Mouse (Mus musculus) midbrain, postnatal 0 days (tissue): ENCODE measurements around the gene Ipmk. TPM values are rescaled to one million over a fixed set of nuclear protein-coding genes. Genes with fewer than 3 reads are reported as not detected.
"Not testable (repeated sequence)": the region's sequence is repeated elsewhere in the genome, so short reads cannot be mapped to it uniquely, and the experiment has no call there.

Experiments used
- ATAC-seq: fragments of 200-750 bp; cut with Nextera tagmentation; 2 replicates; pipeline ENCODE4 v1.8.0; 2017; ENCODE audit warnings: moderate number of reproducible peaks, mild to moderate bottlenecking, moderate TSS enrichment, moderate library complexity; ENCODE audit not compliant: low FRiP score
- DNase-seq: peaks from one replicate; pipeline ENCODE4 v3.0.0-alpha.2; 2015; ENCODE audit warnings: low spot score
- H3K27ac ChIP-seq: fragments of 300-500 bp; sonication (generic); 2 replicates; pipeline ENCODE4 v1.5.1; 2014; ENCODE audit warnings: low read depth, mild to moderate bottlenecking, low read length, mixed read lengths
- H3K27me3 ChIP-seq: fragments of 300-500 bp; sonication (generic); 2 replicates; pipeline ENCODE4 v1.6.1; 2014; ENCODE audit warnings: low read length, control low read depth, mixed read lengths; ENCODE audit not compliant: insufficient read depth
- H3K36me3 ChIP-seq: fragments of 300-500 bp; sonication (generic); 2 replicates; pipeline ENCODE4 v1.6.1; 2014; ENCODE audit warnings: low read length, control low read depth, mixed read lengths; ENCODE audit not compliant: insufficient read depth
- H3K4me1 ChIP-seq: fragments of 300-500 bp; sonication (generic); 2 replicates; pipeline ENCODE4 v1.6.1; 2014; ENCODE audit warnings: mild to moderate bottlenecking, control low read depth, antibody characterized with exemption, low read length, mixed read lengths; ENCODE audit not compliant: insufficient read depth
- H3K4me2 ChIP-seq: fragments of 300-500 bp; sonication (generic); 2 replicates; pipeline ENCODE4 v1.6.1; 2014; ENCODE audit warnings: low read depth, mild to moderate bottlenecking, low read length, mixed read lengths; ENCODE audit not compliant: poor library complexity, severe bottlenecking
- H3K4me3 ChIP-seq: fragments of 300-500 bp; sonication (generic); 2 replicates; pipeline ENCODE4 v1.5.1; 2014; ENCODE audit warnings: low read depth, mild to moderate bottlenecking, low read length, moderate library complexity
- H3K9ac ChIP-seq: fragments of 300-500 bp; sonication (generic); replicated peaks from 2 replicates; pipeline ENCODE4 v1.6.1; 2014; ENCODE audit warnings: mild to moderate bottlenecking, low read length, moderate library complexity, mixed read lengths; ENCODE audit not compliant: poor library complexity, severe bottlenecking
- H3K9me3 ChIP-seq: fragments of 300-500 bp; sonication (generic); 2 replicates; pipeline ENCODE4 v1.6.1; 2016; ENCODE audit warnings: low read length, control low read depth
- CTCF ChIP-seq: IDR thresholded peaks from 2 replicates; pipeline ENCODE4 v1.5.1; 2016; ENCODE audit warnings: antibody characterized with exemption, mild to moderate bottlenecking
- WGBS: fragments of 180-500 bp; shearing (Covaris S2); extraction: QIAGEN DNeasy Blood & Tissue Kit; methylation state at CpG from one replicate; pipeline ENCODE4 v1.1.7; 2014; 5-methylcytosine and 5-hydroxymethylcytosine counted together
- polyA plus RNA-seq: library from polyadenylated mRNA; unstranded; fragments of >200 nt; fragmentation: Nextera tagmentation; extraction: Ambion mirVana; gene quantifications from 2 replicates; pipeline ENCODE4 v1.2.1, GENCODE M21; 2015
- total RNA-seq: library from RNA; depleted of rRNA; stranded (reverse); fragments of >200 nt; gene quantifications from 2 replicates; pipeline ENCODE4 v1.2.3, GENCODE M21; 2014

Gene Ipmk
- total and polyA plus RNA-seq, 2 experiments from 2014 or later, result 14.6 to 21.7 TPM

- TF ChIP-seq CTCF, result no peak
- no peaks in the 10 kb centered on the region for H3K9me3 ChIP-seq
- ATAC-seq (no peak), DNase-seq (no peak)
- no peak overlapping the region for H3K27ac ChIP-seq
- H3K27me3 ChIP-seq, result no peaks in the 10 kb centered on the region
- no peaks in the 10 kb centered on the region for H3K4me1 ChIP-seq
- H3K4me3 ChIP-seq, result no peak overlapping the region
- H3K9ac ChIP-seq, result no peak overlapping the region
- H3K36me3 ChIP-seq, result peaks cover 29% of the 10 kb centered on the region
- H3K4me2 ChIP-seq, result no peak overlapping the region
- WGBS, result 96% methylated on average over 7 of the region's 7 CpGs
Observed at GRCm38 (mm10) chr10:71380406-71380805, 32.8 kb downstream of the Ipmk start.

- Histone ChIP-seq H3K4me2 (no peak overlapping the region), H3K27me3 (no peaks in the 10 kb centered on the region), H3K9me3 (no peaks in the 10 kb centered on the region), H3K9ac (no peak overlapping the region), H3K36me3 (peaks cover 27% of the 10 kb centered on the region), H3K27ac (no peak overlapping the region), H3K4me3 (no peak overlapping the region), H3K4me1 (no peaks in the 10 kb centered on the region)
- DNase-seq (no peak), ATAC-seq (no peak)
- TF ChIP-seq CTCF, result no peak
- 93% methylated on average over 29 of the region's 29 CpGs for WGBS
Observed at GRCm38 (mm10) chr10:71381471-71382033, 34.0 kb downstream of the Ipmk start.

- no peaks in the 10 kb centered on the region for H3K9me3 ChIP-seq
- WGBS, result 81% methylated on average over 7 of the region's 7 CpGs
- no peak overlapping the region for H3K9ac ChIP-seq
- H3K27ac ChIP-seq, result no peak overlapping the region
- H3K36me3 ChIP-seq, result peaks cover 23% of the 10 kb centered on the region
- ATAC-seq (no peak), DNase-seq (no peak)
- TF ChIP-seq CTCF, result no peak
- H3K27me3 ChIP-seq, result no peaks in the 10 kb centered on the region
- H3K4me1 ChIP-seq, result no peaks in the 10 kb centered on the region
- H3K4me3 ChIP-seq, result no peak overlapping the region
- H3K4me2 ChIP-seq, result no peak overlapping the region
Observed at GRCm38 (mm10) chr10:71382109-71382508, 34.5 kb downstream of the Ipmk start.

- H3K9ac ChIP-seq, result no peak overlapping the region
- no peak overlapping the region for H3K4me2 ChIP-seq
- no peaks in the 10 kb centered on the region for H3K9me3 ChIP-seq
- peaks cover 20% of the 10 kb centered on the region for H3K36me3 ChIP-seq
- no peak overlapping the region for H3K27ac ChIP-seq
- DNase-seq, result no peak
- WGBS, result 87% methylated on average over 8 of the region's 8 CpGs
- no peaks in the 10 kb centered on the region for H3K4me1 ChIP-seq
- no peak overlapping the region for H3K4me3 ChIP-seq
- ATAC-seq, result no peak
- no peak for TF ChIP-seq CTCF
- no peaks in the 10 kb centered on the region for H3K27me3 ChIP-seq
Observed at GRCm38 (mm10) chr10:71382858-71383551, 35.4 kb downstream of the Ipmk start.

GRCm38 (mm10) chr10:71383552-71383924 lies 36.0 kb downstream of the Ipmk start:
- peaks cover 20% of the 10 kb centered on the region for H3K36me3 ChIP-seq
- not testable (repeated sequence) for H3K4me2 ChIP-seq, H3K9me3 ChIP-seq, H3K4me3 ChIP-seq, H3K27ac ChIP-seq, ATAC-seq, H3K4me1 ChIP-seq, H3K27me3 ChIP-seq, DNase-seq, H3K9ac ChIP-seq
- WGBS, result 83% methylated on average over 6 of the region's 6 CpGs

- no peak overlapping the region for H3K4me3 ChIP-seq
- no peaks in the 10 kb centered on the region for H3K27me3 ChIP-seq
- H3K36me3 ChIP-seq, result peaks cover 12% of the 10 kb centered on the region
- DNase-seq (no peak), ATAC-seq (no peak)
- H3K4me2 ChIP-seq, result no peak overlapping the region
- 74% methylated on average over 19 of the region's 19 CpGs for WGBS
- no peak overlapping the region for H3K9ac ChIP-seq
- no peaks in the 10 kb centered on the region for H3K4me1 ChIP-seq
- no peak for TF ChIP-seq CTCF
- H3K9me3 ChIP-seq, result no peaks in the 10 kb centered on the region
- H3K27ac ChIP-seq, result no peak overlapping the region
Observed at GRCm38 (mm10) chr10:71384159-71385044, 36.8 kb downstream of the Ipmk start.
